Mouse (Mus musculus) CH12.LX (cell line): Measurements from ENCODE around the gene Pbx2. TPM values are rescaled to one million over a fixed set of nuclear protein-coding genes. Genes with fewer than 3 reads are reported as not detected.

Source experiments
- DNase-seq: peaks from one replicate; pipeline ENCODE4 v3.0.0-alpha.2; 2013; ENCODE audit errors: extremely low read depth
- H3K27ac ChIP-seq: 2 replicates; pipeline ENCODE4 v1.5.1; 2012; ENCODE audit warnings: low read depth, mild to moderate bottlenecking, control low read depth, moderate library complexity; ENCODE audit not compliant: insufficient read depth
- H3K27me3 ChIP-seq: replicated peaks from 2 replicates; pipeline ENCODE3; 2012; ENCODE audit warnings: inconsistent platforms
- H3K36me3 ChIP-seq, 2 experiments: replicated peaks in 1 of 2; 2 replicates each; pipeline versions ENCODE3 to v1.6.1; 2012; ENCODE audit warnings: inconsistent platforms in 1 of 2, low read length in 1 of 2, mild to moderate bottlenecking in 1 of 2, mixed read lengths in 1 of 2, moderate library complexity in 1 of 2; ENCODE audit not compliant: control insufficient read depth in 1 of 2, insufficient read depth in 1 of 2
- H3K4me1 ChIP-seq, 2 experiments: 2 replicates each; pipeline ENCODE4 v1.6.1; 2012; ENCODE audit warnings: inconsistent platforms in 1 of 2, moderate library complexity in 1 of 2; ENCODE audit not compliant: insufficient read depth in 2 of 2, control insufficient read depth in 1 of 2
- H3K4me2 ChIP-seq: 2 replicates; pipeline ENCODE4 v1.6.1; 2012; ENCODE audit warnings: low read depth, mild to moderate bottlenecking, control low read depth; ENCODE audit not compliant: poor library complexity, insufficient read depth, severe bottlenecking
- H3K4me3 ChIP-seq, 3 experiments: fragments of 150-350 bp in 1 of 3; sonication (generic) in 1 of 3; replicated peaks in 1 of 3; 2 replicates each; pipeline versions ENCODE3 to v1.5.1; 2011 to 2012; ENCODE audit warnings: low read depth in 2 of 3, low read length in 2 of 3, mild to moderate bottlenecking in 2 of 3, moderate library complexity in 2 of 3, control low read depth in 1 of 3, improper control_type of control experiment in 1 of 3, inconsistent platforms in 1 of 3, mixed read lengths in 1 of 3; ENCODE audit not compliant: poor library complexity in 1 of 3
- H3K79me2 ChIP-seq: replicated peaks from 2 replicates; pipeline ENCODE4 v1.6.1; 2012; ENCODE audit warnings: mild to moderate bottlenecking, moderate library complexity; ENCODE audit not compliant: control insufficient read depth, poor library complexity, insufficient read depth, severe bottlenecking; ENCODE audit errors: extremely low read depth
- H3K9ac ChIP-seq: 2 replicates; pipeline ENCODE4 v1.6.1; 2012; ENCODE audit warnings: low read depth, mild to moderate bottlenecking, control low read depth, moderate library complexity; ENCODE audit not compliant: insufficient read depth
- H3K9me3 ChIP-seq: replicated peaks from 2 replicates; pipeline ENCODE3; 2012; ENCODE audit warnings: low read length, inconsistent platforms, mixed read lengths
- BHLHE40 ChIP-seq: IDR thresholded peaks from 2 replicates; pipeline ENCODE4 v1.6.1; 2011; ENCODE audit warnings: mild to moderate bottlenecking, low read depth, low read length, improper control_type of control experiment
- CHD2 ChIP-seq: IDR thresholded peaks from 2 replicates; pipeline ENCODE4 v1.6.1; 2011; ENCODE audit warnings: low read length, improper control_type of control experiment
- E2F4 ChIP-seq: IDR thresholded peaks from 2 replicates; pipeline ENCODE4 v1.6.1; 2011; ENCODE audit warnings: low read depth, low read length, improper control_type of control experiment; ENCODE audit not compliant: insufficient replicate concordance
- ELF1 ChIP-seq: IDR thresholded peaks from 2 replicates; pipeline ENCODE4 v1.6.1; 2014; ENCODE audit warnings: low read depth, mild to moderate bottlenecking, inconsistent platforms, low read length, improper control_type of control experiment
- EP300 ChIP-seq: IDR thresholded peaks from 2 replicates; pipeline ENCODE4 v1.6.1; 2011; ENCODE audit warnings: low read length, improper control_type of control experiment
- ETS1 ChIP-seq: conservative IDR thresholded peaks from 2 replicates; pipeline ENCODE4 v1.6.1; 2012; ENCODE audit warnings: low read depth, mild to moderate bottlenecking, inconsistent platforms, low read length, improper control_type of control experiment, moderate library complexity
- GABPA ChIP-seq: IDR thresholded peaks from 2 replicates; pipeline ENCODE4 v1.6.1; 2012; ENCODE audit warnings: low read depth, low read length, improper control_type of control experiment, inconsistent platforms; ENCODE audit not compliant: insufficient replicate concordance
- IRF4 ChIP-seq: IDR thresholded peaks from 2 replicates; pipeline ENCODE4 v1.6.1; 2014; ENCODE audit warnings: low read depth, mild to moderate bottlenecking, inconsistent platforms, low read length, improper control_type of control experiment
- MAX ChIP-seq: IDR thresholded peaks from 2 replicates; pipeline ENCODE4 v1.6.1; 2011; ENCODE audit warnings: low read length, improper control_type of control experiment
- MXI1 ChIP-seq: IDR thresholded peaks from 2 replicates; pipeline ENCODE4 v1.6.1; 2011; ENCODE audit warnings: mild to moderate bottlenecking, low read depth, low read length, improper control_type of control experiment
- MYC ChIP-seq: IDR thresholded peaks from 2 replicates; pipeline ENCODE4 v1.6.1; 2011; ENCODE audit warnings: low read depth, mild to moderate bottlenecking, improper control_type of control experiment, low read length
- NELFE ChIP-seq: IDR thresholded peaks from 2 replicates; pipeline ENCODE4 v1.6.1; 2011; ENCODE audit warnings: low read depth, low read length, improper control_type of control experiment
- NRF1 ChIP-seq: IDR thresholded peaks from 2 replicates; pipeline ENCODE4 v1.6.1; 2014; ENCODE audit warnings: low read depth, mild to moderate bottlenecking, inconsistent platforms, low read length, improper control_type of control experiment, moderate library complexity
- POLR2A ChIP-seq: IDR thresholded peaks from 2 replicates; pipeline ENCODE4 v1.6.1; 2011; ENCODE audit warnings: low read depth, mild to moderate bottlenecking, improper control_type of control experiment, low read length
- POLR2AphosphoS2 ChIP-seq: IDR thresholded peaks from 2 replicates; pipeline ENCODE4 v1.6.1; 2011; ENCODE audit warnings: low read depth, low read length, improper control_type of control experiment
- SIN3A ChIP-seq: IDR thresholded peaks from 2 replicates; pipeline ENCODE4 v1.6.1; 2012; ENCODE audit warnings: low read length, improper control_type of control experiment, inconsistent platforms
- TBP ChIP-seq: conservative IDR thresholded peaks from 2 replicates; pipeline ENCODE4 v1.6.1; 2011; ENCODE audit warnings: low read depth, low read length, improper control_type of control experiment
- TCF12 ChIP-seq: IDR thresholded peaks from 2 replicates; pipeline ENCODE4 v1.6.1; 2014; ENCODE audit warnings: low read depth, mild to moderate bottlenecking, inconsistent platforms, low read length, improper control_type of control experiment
- UBTF ChIP-seq: IDR thresholded peaks from 2 replicates; pipeline ENCODE4 v1.6.1; 2012; ENCODE audit warnings: low read depth, mild to moderate bottlenecking, inconsistent platforms, low read length, improper control_type of control experiment, moderate library complexity
- USF1 ChIP-seq: IDR thresholded peaks from 2 replicates; pipeline ENCODE4 v1.6.1; 2014; ENCODE audit warnings: low read depth, mild to moderate bottlenecking, inconsistent platforms, low read length, improper control_type of control experiment
- USF2 ChIP-seq: conservative IDR thresholded peaks from 2 replicates; pipeline ENCODE4 v1.6.1; 2011; ENCODE audit warnings: low read depth, low read length, improper control_type of control experiment
- ZC3H11A ChIP-seq: IDR thresholded peaks from 2 replicates; pipeline ENCODE4 v1.6.1; 2012; ENCODE audit warnings: low read depth, mild to moderate bottlenecking, inconsistent platforms, low read length, improper control_type of control experiment
- ZMIZ1 ChIP-seq: IDR thresholded peaks from 2 replicates; pipeline ENCODE4 v1.6.1; 2012; ENCODE audit warnings: low read depth, mild to moderate bottlenecking, inconsistent platforms, low read length, improper control_type of control experiment
- dilution Hi-C: fragments of 300-500 bp; cut with MboI; formaldehyde crosslinking; loops from 2 replicates; pipeline ENCODE4 v1.14.3; 2020; ENCODE audit warnings: low sequenced_read_pairs; ENCODE audit not compliant: extremely low pct_unique_long_range_greater_than_20kb, extremely low pct_ligation_motif_present
- in situ Hi-C: fragments of 300-500 bp; cut with MboI; formaldehyde crosslinking; loops from 3 replicates; pipeline ENCODE4 v1.14.3; 2019; ENCODE audit warnings: low sequenced_read_pairs, low pct_ligation_motif_present, low pct_unique_long_range_greater_than_20kb, mixed read lengths
- polyA plus RNA-seq: library from polyadenylated mRNA; unstranded; fragments of >175 nt; gene quantifications from 2 replicates; pipeline ENCODE4 v1.2.1, GENCODE M21; 2012; ENCODE audit warnings: low read depth; ENCODE audit not compliant: insufficient read length
- total RNA-seq, 2 experiments: library from RNA; depleted of rRNA; stranded (reverse); fragments of 300-350 nt in 1 of 2; fragments of >200 nt in 1 of 2; gene quantifications; 2 replicates each; pipeline ENCODE4 v1.2.3; 2012 to 2014

Pbx2 gene
- total and polyA plus RNA-seq, 3 experiments, result 30.0 to 50.5 (median 41.0) TPM

DNA sequence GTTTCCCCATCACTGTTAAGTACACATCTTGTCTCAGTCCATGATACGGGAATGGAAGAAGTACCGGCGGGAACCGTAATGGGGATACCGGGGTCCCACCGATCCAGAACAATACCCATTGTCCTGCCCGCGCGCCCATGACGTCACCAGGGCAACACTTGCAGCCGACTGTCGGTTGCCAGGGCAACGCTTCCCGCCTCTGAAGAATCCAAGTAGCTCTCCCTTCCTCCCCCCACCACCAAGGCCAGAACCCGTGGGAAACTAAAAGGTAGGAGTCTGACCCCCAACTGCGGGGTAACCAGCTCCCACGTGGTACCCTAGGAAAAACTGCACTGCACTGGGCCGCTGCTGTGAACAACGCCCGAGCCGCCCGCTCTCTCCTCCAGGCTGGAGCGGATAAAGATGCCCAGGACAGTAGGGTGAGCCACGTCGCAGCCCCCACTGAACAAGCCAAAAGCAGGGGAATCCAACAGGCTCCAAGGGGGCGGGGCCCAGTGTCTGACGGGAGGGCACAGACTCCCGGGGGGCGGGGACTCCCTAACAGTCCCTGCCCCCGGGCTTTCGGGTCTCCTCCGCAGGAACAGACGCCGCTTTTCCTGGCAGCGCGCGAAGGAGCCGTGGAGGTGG is 4.2 kb upstream of the Pbx2 start:
- peak overlapping the region; percentile 77 for H3K4me2 ChIP-seq
- dilution Hi-C loops, result no loop called here
- no peak overlapping the region for H3K27ac ChIP-seq
- H3K36me3 ChIP-seq, result no peaks in the 10 kb centered on the region
- peak; percentile 83 for DNase-seq
- no peaks in the 10 kb centered on the region for H3K9me3 ChIP-seq
- TF ChIP-seq SIN3A (peak; percentile 26; the same call in 1 of the 2 replicates), TBP (no peak), MAX (0 out of 2 replicates have a peak, but pooled peaks have one; percentile 24), ZMIZ1 (peak; percentile 7; the same call in 1 of the 2 replicates), GABPA (no peak), USF1 (peak; percentile 3; the same call in 1 of the 2 replicates), IRF4 (no peak), MXI1 (peak; percentile 74)
- TF ChIP-seq, all 38 proteins: peak for 5
- Histone ChIP-seq H3K4me3 (peak overlapping the region; percentile 62 to 82 (median 74)), H3K27me3 (peaks cover 4% of the 10 kb centered on the region), H3K9ac (peak overlapping the region; percentile 63), H3K79me2 (no peaks in the 10 kb centered on the region; the same call in 1 of the 2 replicates), H3K4me1 (peaks cover 3 to 28% of the 10 kb centered on the region in 2 experiments; a peak in 2 of 4 replicates)
- in situ Hi-C loops, result no loop called here

DNA sequence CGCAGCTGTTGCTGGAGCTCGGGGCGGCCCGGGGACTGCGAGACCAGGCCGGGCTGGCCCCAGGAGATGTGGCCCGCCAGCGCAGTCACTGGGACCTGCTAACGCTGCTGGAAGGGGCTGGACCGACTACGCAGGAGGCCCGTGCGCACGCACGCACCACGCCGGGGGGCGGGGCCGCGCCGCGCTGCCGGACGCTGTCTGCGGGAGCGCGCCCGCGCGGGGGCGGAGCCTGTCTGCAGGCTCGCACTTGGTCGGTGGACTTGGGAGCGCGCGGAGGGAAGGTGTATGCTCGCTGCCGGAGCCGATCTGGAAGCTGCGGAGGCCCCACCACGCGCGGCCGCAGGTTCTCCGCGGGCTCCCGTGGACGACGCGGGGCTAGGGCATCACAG is 3.6 kb upstream of the Pbx2 start:
- in situ Hi-C loops, result no loop called here
- Histone ChIP-seq H3K4me2 (no peak overlapping the region; the same call in 1 of the 2 replicates), H3K36me3 (no peaks in the 10 kb centered on the region), H3K79me2 (no peaks in the 10 kb centered on the region; the same call in 1 of the 2 replicates), H3K4me3 (peak overlapping the region; percentile 74 to 88 (median 82)), H3K27me3 (peaks cover 4% of the 10 kb centered on the region), H3K9me3 (no peaks in the 10 kb centered on the region)
- dilution Hi-C loops, result no loop called here
- TF ChIP-seq ELF1, result peak; percentile 64
- TF ChIP-seq MAX, result no peak
- TF ChIP-seq USF2, result no peak
- no peak for TF ChIP-seq UBTF
- TF ChIP-seq NELFE, result peak; percentile 86
- no peak for TF ChIP-seq E2F4
- no peak for TF ChIP-seq ZC3H11A
- no peak; the same call in 1 of the 2 replicates for TF ChIP-seq SIN3A
- no peak for TF ChIP-seq MYC
- peak; percentile 82 for TF ChIP-seq NRF1
- peak; percentile 84 for TF ChIP-seq TCF12
- no peak for TF ChIP-seq EP300
- 0 out of 2 replicates have a peak, but pooled peaks have one; percentile 26 for TF ChIP-seq TBP
- TF ChIP-seq POLR2A, result peak; percentile 83
- TF ChIP-seq CHD2, result no peak
- peak; percentile 77; the same call in 1 of the 2 replicates for TF ChIP-seq POLR2AphosphoS2
- TF ChIP-seq MXI1, result peak; percentile 22; the same call in 1 of the 2 replicates
- TF ChIP-seq ETS1, result no peak
- TF ChIP-seq ZMIZ1, result no peak; the same call in none of the 2 replicates
- TF ChIP-seq BHLHE40, result peak; percentile 63
- TF ChIP-seq, all 38 proteins: peak for 9
- peak overlapping the region; percentile 65 for H3K9ac ChIP-seq
- peak; percentile 90 for DNase-seq
- peaks cover 3 to 28% of the 10 kb centered on the region in 2 experiments; a peak in 2 of 4 replicates for H3K4me1 ChIP-seq
- no peak overlapping the region for H3K27ac ChIP-seq
